Mouse (Mus musculus) adipocyte (in vitro differentiated cells): ENCODE results near the gene Pramel7.
"Not testable (repeated sequence)": the region's sequence is repeated elsewhere in the genome, so short reads cannot be mapped to it uniquely, and the experiment has no call there.

ENCODE experiments used
- DNase-seq: peaks from one replicate; pipeline ENCODE4 v3.0.0-alpha.2; 2016; ENCODE audit warnings: low spot score

The Pramel7 gene

DNA sequence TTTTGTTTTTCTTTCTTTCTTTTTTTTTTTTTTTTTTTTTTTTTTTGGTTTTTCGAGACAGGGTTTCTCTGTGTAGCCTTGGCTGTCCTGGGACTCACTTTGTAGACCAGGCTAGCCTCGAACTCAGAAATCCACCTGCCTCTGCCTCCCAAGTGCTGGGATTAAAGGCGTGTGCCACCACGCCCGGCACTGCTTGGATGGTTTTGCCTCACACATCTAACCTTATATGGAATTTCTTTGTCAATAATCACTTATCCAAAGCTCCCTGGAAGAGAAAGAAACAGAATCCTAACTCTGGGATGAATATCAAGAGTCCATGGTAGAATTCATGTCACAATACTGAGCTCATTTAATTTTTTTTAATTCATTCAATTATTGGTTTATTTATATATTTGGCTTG is at the start of gene Pramel7:
Gene Pramel7, minus strand, starts transcription at position 101 of the 400 bp plus-strand sequence.
- not testable (repeated sequence) for DNase-seq

- no peak for DNase-seq
Observed at GRCm38 (mm10) chr2:87545442-87545841, 48.5 kb upstream of the Pramel7 start, which contains the start of gene Olfr1128. Gene Olfr1128 (minus strand): TSS chr2:87545542.

DNA sequence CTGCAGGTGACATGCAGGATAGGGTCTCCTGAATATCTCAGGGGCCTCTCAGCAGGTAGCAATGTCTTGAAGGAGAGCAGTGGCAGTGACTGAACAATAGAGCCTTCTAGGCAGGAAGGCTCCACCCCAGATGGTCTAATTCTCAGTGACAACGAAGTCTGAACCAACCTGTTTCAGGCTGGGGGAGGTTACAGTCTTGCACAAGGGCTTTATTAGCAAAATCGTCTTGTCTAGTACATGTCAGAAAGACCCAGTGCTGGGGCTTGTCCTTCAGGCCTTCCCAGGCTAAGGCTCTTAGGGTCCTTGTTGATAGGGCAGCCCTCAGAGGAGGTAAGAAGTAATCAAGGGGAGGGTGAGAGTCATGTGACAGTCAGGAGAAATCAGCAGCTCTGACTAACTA is 37.9 kb upstream of the Pramel7 start:
- DNase-seq: no peak

- no peak for DNase-seq
Observed at GRCm38 (mm10) chr2:87531496-87531895, 34.6 kb upstream of the Pramel7 start, which contains the start of gene Olfr153. Gene Olfr153 (plus strand): TSS chr2:87531796.

GRCm38 (mm10) chr2:87525899-87526616 is 29.2 kb upstream of the Pramel7 start:
- not testable (repeated sequence) for DNase-seq

GRCm38 (mm10) chr2:87520651-87521050 is 23.8 kb upstream of the Pramel7 start:
- DNase-seq: no peak

DNA sequence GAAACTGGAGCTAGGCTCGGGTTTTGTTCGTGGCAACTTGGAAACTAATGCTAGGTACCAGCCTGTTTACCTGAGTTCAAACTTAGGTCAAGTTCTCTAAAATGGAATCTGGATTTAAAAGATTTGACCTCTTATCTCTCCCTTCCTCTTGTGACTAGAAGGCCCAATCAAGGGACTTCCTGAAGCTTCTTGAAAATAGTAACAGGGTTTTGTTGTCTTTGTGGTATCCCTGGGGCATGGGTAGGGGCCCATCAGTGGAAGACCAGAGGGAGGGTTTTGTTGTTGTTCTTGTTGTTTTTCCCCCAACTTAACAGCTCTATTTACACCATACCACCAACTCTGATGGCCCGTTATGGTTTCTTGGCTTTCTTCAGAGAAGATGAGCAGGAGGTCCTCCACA is 19.7 kb upstream of the Pramel7 start:
- no peak for DNase-seq

- DNase-seq: no peak
Observed at GRCm38 (mm10) chr2:87515457-87516060, 18.7 kb upstream of the Pramel7 start.

- no peak for DNase-seq
Observed at GRCm38 (mm10) chr2:87515046-87515445, 18.2 kb upstream of the Pramel7 start.

- DNase-seq: no peak
Observed at GRCm38 (mm10) chr2:87506265-87506664, 9.4 kb upstream of the Pramel7 start, which contains the start of gene Pramel6. Gene Pramel6 (plus strand): TSS chr2:87506565.

DNA sequence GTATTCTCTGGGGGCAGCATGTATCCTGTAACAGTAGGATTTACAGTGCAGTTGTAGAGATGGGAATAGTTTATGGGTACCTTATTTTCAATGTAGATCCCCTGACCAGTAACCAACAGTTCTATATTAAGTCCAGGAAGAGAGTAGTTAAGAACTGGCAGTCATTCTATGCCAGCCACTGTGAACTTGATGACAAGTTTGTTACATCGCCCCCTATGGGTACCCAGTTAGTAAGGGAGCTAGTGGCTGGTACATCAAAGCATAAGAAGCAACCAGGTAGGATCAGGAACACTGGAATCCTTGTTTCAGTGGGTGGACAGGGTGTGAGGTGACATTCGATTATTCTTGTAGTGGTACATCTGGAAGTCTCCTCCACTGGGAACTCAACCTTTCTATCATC is 14.6 kb downstream of the Pramel7 start:
- DNase-seq: no peak

DNA sequence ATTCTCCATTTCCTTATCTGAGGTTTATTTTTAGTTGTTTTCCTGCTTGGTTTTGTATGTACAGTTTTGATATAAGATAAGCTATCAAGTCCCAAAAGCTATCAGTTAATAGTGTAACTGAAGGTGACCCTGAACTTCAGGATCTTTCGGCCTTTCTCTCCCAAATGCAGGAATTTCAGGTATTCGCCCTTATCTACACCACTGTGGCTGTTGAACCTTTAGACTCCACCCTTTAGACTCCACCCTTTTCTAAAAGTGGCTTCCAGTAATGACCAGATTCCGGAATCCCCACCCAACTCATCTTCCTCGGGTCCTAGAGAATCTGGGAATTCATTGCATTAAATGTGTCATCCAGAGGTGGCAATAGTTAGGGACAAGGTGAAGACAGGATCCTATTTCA is 15.7 kb downstream of the Pramel7 start:
- no peak for DNase-seq

DNA sequence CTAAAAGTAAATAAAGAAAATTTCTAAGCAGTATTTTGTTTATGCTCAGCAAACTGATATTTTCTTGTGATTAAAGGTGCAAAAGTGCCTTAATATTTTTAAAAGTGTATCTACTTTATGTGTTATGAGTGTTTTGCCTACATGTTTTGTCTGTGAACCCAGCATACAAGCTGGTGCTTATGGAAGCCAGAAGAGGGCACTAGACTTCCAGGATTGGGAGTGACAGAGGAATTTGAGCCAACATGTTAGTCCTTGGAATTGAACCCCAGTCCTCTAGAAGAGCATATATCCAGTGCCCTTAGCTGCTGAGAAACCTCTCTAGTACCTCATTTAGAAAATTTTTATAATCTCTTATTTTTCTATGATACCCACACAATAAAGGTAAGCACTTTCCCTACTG is 16.7 kb downstream of the Pramel7 start:
- no peak for DNase-seq

DNA sequence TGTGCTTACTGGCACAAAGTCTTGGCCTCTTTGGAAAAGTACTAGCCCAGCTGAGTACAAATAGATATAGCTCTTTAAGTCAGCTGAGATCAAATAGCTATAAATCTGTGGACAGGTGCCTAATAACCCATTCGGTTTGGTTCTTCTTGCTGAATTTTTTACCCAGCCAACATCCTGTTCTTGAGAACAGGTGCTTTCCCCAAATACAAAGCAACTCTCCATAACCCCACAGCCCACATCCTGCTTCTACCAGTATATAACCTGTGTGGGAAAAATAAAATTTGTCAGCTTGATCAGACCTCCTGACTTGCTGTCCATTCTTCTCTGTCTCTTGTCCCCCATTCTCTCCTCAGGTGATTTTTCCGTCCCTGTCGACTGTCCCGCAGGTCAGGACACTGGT is 35.1 kb downstream of the Pramel7 start:
- DNase-seq: no peak

DNA sequence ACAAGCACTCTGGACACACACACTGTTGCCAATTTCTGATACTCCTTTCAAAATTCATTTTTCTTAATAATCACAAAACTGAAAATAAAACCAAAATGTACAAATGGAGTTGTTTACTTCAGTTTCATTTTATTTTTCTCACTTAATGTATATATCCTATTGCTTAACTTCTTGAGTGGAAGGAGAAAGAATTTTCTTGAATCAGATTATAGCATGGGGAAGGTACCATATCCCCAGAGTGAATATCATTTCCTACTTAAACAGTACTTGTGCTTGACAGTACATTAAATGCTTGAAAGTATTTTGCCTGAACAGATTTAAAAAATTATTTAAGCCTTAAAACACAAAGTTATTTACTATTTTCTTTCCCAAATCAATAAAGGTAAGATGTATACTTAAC is 43.2 kb downstream of the Pramel7 start, which contains the start of gene Olfr1126:
Gene Olfr1126, plus strand, starts transcription at position 301 of the 400 bp plus-strand sequence.
- no peak for DNase-seq
